Mouse (Mus musculus) neural tube, embryonic 14.5 days (tissue): ENCODE measurements around the gene Tmcc1. TPM values are rescaled to one million over a fixed set of nuclear protein-coding genes. Genes with fewer than 3 reads are reported as not detected.
"Not testable (repeated sequence)": the region's sequence is repeated elsewhere in the genome, so short reads cannot be mapped to it uniquely, and the experiment has no call there.

Source experiments
- ATAC-seq: fragments of 200-750 bp; cut with Nextera tagmentation; 2 replicates; pipeline ENCODE4 v1.8.0; 2017; ENCODE audit warnings: low read depth, mild to moderate bottlenecking, moderate TSS enrichment, moderate library complexity
- H3K27ac ChIP-seq: fragments of 300-500 bp; sonication (generic); 2 replicates; pipeline ENCODE4 v1.5.1; 2014; ENCODE audit warnings: low read depth, mild to moderate bottlenecking, control low read depth, low read length, moderate library complexity, mixed read lengths
- H3K27me3 ChIP-seq: fragments of 300-500 bp; sonication (generic); 2 replicates; pipeline ENCODE4 v1.6.1; 2014; ENCODE audit warnings: low read length; ENCODE audit not compliant: control insufficient read depth, insufficient read depth
- H3K36me3 ChIP-seq: fragments of 300-500 bp; sonication (generic); 2 replicates; pipeline ENCODE4 v1.6.1; 2014; ENCODE audit warnings: low read length, mixed read lengths; ENCODE audit not compliant: control insufficient read depth, insufficient read depth
- H3K4me1 ChIP-seq: fragments of 300-500 bp; sonication (generic); 2 replicates; pipeline ENCODE4 v1.6.1; 2014; ENCODE audit warnings: low read length; ENCODE audit not compliant: control insufficient read depth, insufficient read depth
- H3K4me2 ChIP-seq: fragments of 300-500 bp; sonication (generic); 2 replicates; pipeline ENCODE4 v1.6.1; 2014; ENCODE audit warnings: mild to moderate bottlenecking, low read depth, low read length, control low read depth
- H3K4me3 ChIP-seq: fragments of 300-500 bp; sonication (generic); 2 replicates; pipeline ENCODE4 v1.5.1; 2014; ENCODE audit warnings: low read depth, low read length, control low read depth, mixed read lengths
- H3K9ac ChIP-seq: fragments of 300-500 bp; sonication (generic); replicated peaks from 2 replicates; pipeline ENCODE4 v1.6.1; 2014; ENCODE audit warnings: low read depth, mild to moderate bottlenecking, control low read depth, low read length, mixed read lengths
- H3K9me3 ChIP-seq: fragments of 300-500 bp; sonication (generic); 2 replicates; pipeline ENCODE4 v1.6.1; 2016; ENCODE audit warnings: low read length; ENCODE audit not compliant: control insufficient read depth
- WGBS: fragments of 180-500 bp; shearing (Covaris S2); extraction: QIAGEN DNeasy Blood & Tissue Kit; methylation state at CpG from one replicate; pipeline ENCODE4 v1.1.7; 2014; 5-methylcytosine and 5-hydroxymethylcytosine counted together
- polyA plus RNA-seq: library from polyadenylated mRNA; unstranded; fragments of >200 nt; fragmentation: Nextera tagmentation; extraction: Ambion mirVana; gene quantifications from 2 replicates; pipeline ENCODE4 v1.2.1, GENCODE M21; 2014

The Tmcc1 gene
- polyA plus RNA-seq, 1 experiment from 2014 or later: 27.2 TPM

DNA sequence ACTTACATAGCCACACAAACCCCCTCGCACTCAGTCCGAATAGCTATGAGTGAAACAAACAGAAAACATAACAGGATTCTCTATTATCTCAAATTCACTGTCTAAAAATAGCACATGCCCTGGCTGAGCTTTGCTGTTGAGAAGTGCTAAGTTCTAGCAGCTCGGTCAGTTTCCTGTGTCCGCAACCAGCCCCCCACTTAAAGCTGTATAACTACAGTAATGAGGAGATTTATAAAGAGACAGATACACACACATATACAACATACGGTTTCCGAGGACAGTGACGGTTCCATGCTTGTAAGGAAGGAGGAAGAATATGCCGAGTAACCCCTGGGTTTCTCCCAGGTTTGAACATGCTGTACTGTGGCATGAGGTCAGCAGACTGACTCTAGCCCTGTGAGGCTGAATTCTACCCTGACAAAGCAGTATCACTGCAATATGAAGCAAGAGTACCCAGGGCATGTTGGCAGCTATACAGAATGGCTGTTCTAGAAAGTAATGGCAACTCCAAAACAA lies 120.5 kb downstream of the Tmcc1 start:
- ATAC-seq: no peak
- 0 out of 2 replicates have a peak overlapping the region, but pooled peaks have one; percentile 34 for H3K27ac ChIP-seq
- H3K9ac ChIP-seq: no peak overlapping the region
- H3K4me1 ChIP-seq: peaks cover 7% of the 10 kb centered on the region; the same call in 1 of the 2 replicates
- no peaks in the 10 kb centered on the region for H3K27me3 ChIP-seq
- no peak overlapping the region for H3K4me2 ChIP-seq
- 71% methylated on average over 8 of the region's 8 CpGs for WGBS
- no peak overlapping the region for H3K4me3 ChIP-seq
- no peaks in the 10 kb centered on the region for H3K9me3 ChIP-seq
- H3K36me3 ChIP-seq: no peaks in the 10 kb centered on the region

DNA sequence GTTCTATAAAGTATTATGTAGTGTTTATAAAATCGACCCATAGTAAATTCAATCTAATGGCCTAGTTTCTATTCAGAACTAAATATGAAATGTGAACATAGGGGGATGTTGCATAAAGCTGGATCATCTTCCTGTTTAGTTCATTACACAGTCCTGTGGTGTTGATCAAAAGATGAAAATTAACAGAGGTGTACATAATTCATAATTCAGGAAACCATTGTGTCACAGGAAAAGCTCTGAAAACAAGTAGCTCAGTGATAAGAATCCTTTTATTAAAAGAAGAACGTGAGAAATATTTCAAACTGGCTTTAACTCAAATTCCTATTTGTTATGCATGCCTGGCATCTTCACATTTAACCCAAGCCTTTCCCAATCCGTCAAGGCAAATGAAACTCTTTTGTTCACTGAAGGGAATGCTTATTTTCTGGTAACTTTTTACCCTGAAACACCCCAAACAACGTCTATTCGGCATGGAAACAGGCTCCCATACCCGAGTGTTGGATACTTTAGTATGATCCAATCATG lies 121.0 kb downstream of the Tmcc1 start:
- Histone ChIP-seq H3K36me3 (no peaks in the 10 kb centered on the region), H3K4me2 (no peak overlapping the region), H3K9me3 (no peaks in the 10 kb centered on the region), H3K27ac (0 out of 2 replicates have a peak overlapping the region, but pooled peaks have one; percentile 34), H3K4me3 (no peak overlapping the region), H3K27me3 (no peaks in the 10 kb centered on the region), H3K4me1 (peaks cover 7% of the 10 kb centered on the region; the same call in 1 of the 2 replicates), H3K9ac (no peak overlapping the region)
- 42% methylated on average over 6 of the region's 6 CpGs for WGBS
- ATAC-seq: no peak

DNA sequence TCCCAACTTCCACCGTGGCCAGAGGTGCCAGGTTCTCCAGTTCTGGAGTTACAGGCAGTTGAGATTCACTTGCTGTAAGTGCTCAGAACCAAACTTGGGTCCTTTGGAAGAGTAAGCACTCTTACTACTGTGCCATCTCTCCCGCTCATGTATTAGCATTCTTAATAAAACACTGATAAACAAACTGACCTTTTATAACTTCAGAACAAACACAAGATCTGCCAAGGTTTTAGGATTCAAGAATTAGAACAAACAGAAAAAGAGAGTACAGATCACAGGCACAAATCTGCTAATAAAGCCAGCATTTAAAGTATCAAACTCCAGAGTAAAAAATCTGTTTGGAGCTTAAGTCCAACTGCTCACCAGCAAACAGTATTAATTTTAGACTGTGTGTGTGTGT lies 121.5 kb downstream of the Tmcc1 start:
- no peak overlapping the region for H3K4me3 ChIP-seq
- H3K4me2 ChIP-seq: no peak overlapping the region
- no peaks in the 10 kb centered on the region for H3K9me3 ChIP-seq
- no peaks in the 10 kb centered on the region for H3K36me3 ChIP-seq
- H3K9ac ChIP-seq: no peak overlapping the region
- WGBS: 91% methylated on average over 2 of the region's 2 CpGs
- no peaks in the 10 kb centered on the region for H3K27me3 ChIP-seq
- peaks cover 7% of the 10 kb centered on the region; the same call in 1 of the 2 replicates for H3K4me1 ChIP-seq
- no peak overlapping the region for H3K27ac ChIP-seq
- no peak for ATAC-seq

DNA sequence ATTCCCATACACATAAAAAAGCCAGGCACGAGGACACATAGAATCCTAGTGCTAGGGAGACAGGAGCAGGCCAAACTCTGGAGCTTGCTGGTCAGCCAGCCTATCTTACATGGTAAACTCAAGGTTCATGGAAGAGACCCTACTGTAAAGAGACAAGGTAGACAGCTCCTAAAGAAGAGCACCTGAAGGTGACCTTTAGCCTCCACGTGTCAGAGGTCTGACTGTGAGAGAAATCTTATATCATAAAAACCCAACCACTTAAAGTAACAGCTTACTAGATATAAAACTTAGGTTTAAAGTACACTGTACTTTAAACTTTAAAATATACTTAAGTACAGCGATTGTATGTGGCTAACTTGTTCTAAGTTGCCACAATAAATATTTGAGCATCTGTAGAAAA lies 122.7 kb downstream of the Tmcc1 start:
- no peak for ATAC-seq
- Histone ChIP-seq H3K27ac (no peak overlapping the region), H3K27me3 (no peaks in the 10 kb centered on the region), H3K4me3 (no peak overlapping the region), H3K36me3 (no peaks in the 10 kb centered on the region), H3K4me1 (peaks cover 7% of the 10 kb centered on the region; the same call in 1 of the 2 replicates), H3K9ac (no peak overlapping the region), H3K9me3 (no peaks in the 10 kb centered on the region), H3K4me2 (no peak overlapping the region)
- WGBS: 94% methylated on average over 3 of the region's 3 CpGs

DNA sequence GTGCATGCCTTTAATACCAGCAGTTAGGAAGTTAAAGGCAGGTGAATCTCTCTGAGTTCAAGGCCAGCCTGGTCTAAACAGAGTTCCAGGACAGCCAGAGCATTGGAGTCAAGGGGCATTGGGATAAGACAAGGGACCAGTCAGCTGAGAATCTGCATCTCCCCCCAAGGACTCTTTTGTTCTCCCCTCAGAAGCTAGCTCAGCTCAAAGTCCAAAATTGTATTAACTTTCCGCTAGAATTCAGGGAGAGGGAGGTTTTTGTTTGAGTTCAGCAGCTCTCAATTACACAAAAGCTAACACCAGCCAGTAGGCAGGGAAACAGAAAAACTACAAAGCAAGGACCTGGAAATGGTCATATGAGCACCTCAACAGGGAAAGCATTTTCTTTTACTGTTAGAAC lies 129.8 kb downstream of the Tmcc1 start:
- Histone ChIP-seq H3K9ac (no peak overlapping the region), H3K4me1 (no peaks in the 10 kb centered on the region), H3K4me3 (no peak overlapping the region), H3K27ac (no peak overlapping the region), H3K4me2 (no peak overlapping the region), H3K9me3 (no peaks in the 10 kb centered on the region), H3K36me3 (no peaks in the 10 kb centered on the region), H3K27me3 (no peaks in the 10 kb centered on the region)
- ATAC-seq: no peak
- 75% methylated on average over 1 of the region's 1 CpGs for WGBS

DNA sequence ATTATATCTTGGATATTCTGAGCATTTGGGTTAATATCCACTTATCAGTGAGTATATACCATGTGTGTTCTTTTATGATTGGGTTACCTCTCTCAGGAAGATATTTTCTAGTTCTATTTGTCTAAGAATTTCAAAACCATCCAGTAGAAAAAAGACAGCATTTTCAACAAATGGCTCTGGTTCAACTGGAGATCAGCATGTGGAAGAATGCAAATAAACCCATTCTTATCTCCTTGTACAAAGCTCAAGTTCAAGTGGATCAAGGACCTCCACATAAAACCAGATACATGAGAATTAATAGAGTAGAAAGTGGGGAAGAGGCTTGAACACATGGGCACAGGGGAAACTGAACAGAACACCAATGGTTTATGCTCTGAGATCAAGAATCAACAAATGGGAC lies 133.7 kb downstream of the Tmcc1 start:
- H3K9me3 ChIP-seq, H3K36me3 ChIP-seq, H3K9ac ChIP-seq, H3K27me3 ChIP-seq, H3K4me2 ChIP-seq, H3K4me3 ChIP-seq, ATAC-seq, H3K27ac ChIP-seq: not testable (repeated sequence)
- H3K4me1 ChIP-seq: peaks cover 17% of the 10 kb centered on the region

DNA sequence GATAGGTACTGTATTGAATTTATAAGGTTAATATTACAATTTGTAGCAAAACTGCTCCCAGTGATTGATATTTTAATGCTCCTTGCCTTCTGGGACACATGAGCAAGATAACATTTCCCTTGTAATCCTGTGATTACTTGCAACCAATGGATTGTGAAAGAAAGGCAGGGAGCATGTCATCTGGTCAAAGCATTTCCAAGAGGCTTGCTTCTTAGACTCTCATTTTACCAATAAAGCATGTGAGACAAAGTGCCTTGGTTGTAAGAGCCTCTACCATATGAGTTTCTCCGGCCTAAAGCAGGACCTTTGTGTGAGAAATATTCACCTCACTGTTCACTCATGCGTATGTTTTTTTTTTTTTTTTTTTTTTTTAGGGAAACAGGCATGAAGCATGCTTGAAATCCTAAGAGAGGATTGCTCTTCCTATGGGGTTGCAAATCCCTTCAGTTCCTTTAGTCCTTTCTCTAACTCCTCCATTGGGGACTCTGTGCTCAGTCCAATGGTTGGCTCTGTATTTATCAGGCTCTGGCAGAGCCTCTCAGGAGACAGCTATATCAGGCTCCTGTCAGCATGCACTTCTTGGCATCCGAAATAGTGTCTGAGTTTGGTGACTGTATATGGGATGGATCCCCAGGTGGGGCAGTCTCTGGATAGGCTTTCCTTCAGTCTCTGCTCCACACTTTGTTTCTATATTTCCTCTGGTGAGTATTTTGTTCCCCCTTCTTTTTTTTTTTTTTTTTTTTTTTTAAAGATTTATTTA lies 134.6 kb downstream of the Tmcc1 start:
- no peak overlapping the region for H3K9ac ChIP-seq
- WGBS: 52% methylated on average over 3 of the region's 3 CpGs
- no peak overlapping the region for H3K4me2 ChIP-seq
- ATAC-seq: no peak
- peaks cover 17% of the 10 kb centered on the region for H3K4me1 ChIP-seq
- H3K36me3 ChIP-seq: no peaks in the 10 kb centered on the region
- no peaks in the 10 kb centered on the region for H3K9me3 ChIP-seq
- no peak overlapping the region for H3K4me3 ChIP-seq
- no peaks in the 10 kb centered on the region for H3K27me3 ChIP-seq
- no peak overlapping the region for H3K27ac ChIP-seq

DNA sequence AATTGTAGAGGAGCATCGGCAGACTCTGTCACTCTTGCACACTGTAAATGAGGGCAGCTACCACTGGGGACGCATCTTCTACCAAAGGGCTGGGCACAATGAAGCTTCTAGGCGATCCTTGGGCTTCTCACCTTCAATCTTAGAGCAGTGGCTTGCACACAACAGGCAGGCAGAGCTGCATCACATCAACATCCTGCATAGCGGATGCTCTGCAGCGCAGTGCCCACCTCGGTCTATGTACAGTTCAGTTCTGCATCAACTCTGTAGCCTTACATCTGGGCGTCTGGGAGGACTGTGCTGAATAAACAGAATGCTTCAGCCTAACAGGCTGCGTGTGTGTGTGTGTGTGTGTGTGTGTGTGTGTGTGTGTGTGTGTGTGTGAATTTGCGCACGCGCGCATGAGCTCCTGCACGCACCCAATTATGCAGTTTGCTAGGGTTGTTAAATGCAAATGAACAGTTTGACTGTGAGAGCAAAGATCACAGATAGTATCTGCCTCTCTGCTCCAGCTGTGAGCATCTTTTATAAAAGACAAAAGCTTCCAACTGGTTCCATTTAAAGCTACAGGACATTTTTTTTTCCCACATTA lies 136.5 kb downstream of the Tmcc1 start:
- Histone ChIP-seq H3K4me1 (peaks cover 17% of the 10 kb centered on the region), H3K36me3 (no peaks in the 10 kb centered on the region), H3K4me2 (peak overlapping the region; percentile 40), H3K9me3 (no peaks in the 10 kb centered on the region), H3K4me3 (peak overlapping the region; percentile 21), H3K27ac (peak overlapping the region; percentile 75), H3K9ac (peak overlapping the region; percentile 17), H3K27me3 (no peaks in the 10 kb centered on the region)
- peak; percentile 90 for ATAC-seq
- 9% methylated on average over 13 of the region's 13 CpGs for WGBS

DNA sequence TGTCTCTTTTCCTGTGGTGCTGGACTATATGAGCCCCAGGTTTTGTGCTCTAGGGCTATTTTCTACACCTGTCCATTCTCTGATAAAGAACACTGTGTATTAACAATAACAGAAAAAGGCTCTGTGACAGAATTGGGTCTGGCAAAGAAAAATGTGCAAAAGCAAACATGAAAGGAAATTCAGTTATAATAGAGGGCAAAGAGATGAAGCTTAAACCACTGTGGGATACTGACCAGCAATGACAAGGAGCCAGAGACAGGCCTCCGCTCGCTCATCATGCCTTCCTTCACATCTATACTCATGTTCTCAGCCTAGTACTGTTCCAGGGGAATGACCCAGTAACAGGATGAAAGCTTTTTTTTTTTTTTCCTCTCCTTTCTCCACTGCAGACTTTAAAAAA lies 137.5 kb downstream of the Tmcc1 start:
- no peak overlapping the region for H3K9ac ChIP-seq
- H3K4me1 ChIP-seq: peaks cover 17% of the 10 kb centered on the region
- 93% methylated on average over 2 of the region's 2 CpGs for WGBS
- H3K36me3 ChIP-seq: no peaks in the 10 kb centered on the region
- no peaks in the 10 kb centered on the region for H3K9me3 ChIP-seq
- no peak overlapping the region for H3K27ac ChIP-seq
- peak overlapping the region; percentile 21; the same call in 1 of the 2 replicates for H3K4me3 ChIP-seq
- no peak for ATAC-seq
- H3K4me2 ChIP-seq: peak overlapping the region; percentile 40
- no peaks in the 10 kb centered on the region for H3K27me3 ChIP-seq
